Mouse (Mus musculus) stomach, embryonic 16.5 days (tissue): Measurements from ENCODE around the gene Clmp. TPM values are rescaled to one million over a fixed set of nuclear protein-coding genes. Genes with fewer than 3 reads are reported as not detected.

Source experiments
- ATAC-seq: fragments of 200-750 bp; cut with Nextera tagmentation; 2 replicates; pipeline ENCODE4 v1.8.0; 2017; ENCODE audit warnings: moderate number of reproducible peaks, moderate TSS enrichment; ENCODE audit not compliant: insufficient read depth, low FRiP score
- H3K27ac ChIP-seq: fragments of 300-500 bp; sonication (generic); 2 replicates; pipeline ENCODE4 v1.5.1; 2014; ENCODE audit warnings: low read length
- H3K27me3 ChIP-seq: fragments of 300-500 bp; sonication (generic); 2 replicates; pipeline ENCODE4 v1.6.1; 2014; ENCODE audit warnings: low read length, control low read depth, mixed read lengths; ENCODE audit not compliant: control insufficient read depth, insufficient read depth
- H3K36me3 ChIP-seq: fragments of 300-500 bp; sonication (generic); 2 replicates; pipeline ENCODE4 v1.6.1; 2014; ENCODE audit warnings: low read length; ENCODE audit not compliant: control insufficient read depth, insufficient read depth
- H3K4me1 ChIP-seq: fragments of 300-500 bp; sonication (generic); 2 replicates; pipeline ENCODE4 v1.6.1; 2014; ENCODE audit warnings: low read length, control low read depth, mixed read lengths; ENCODE audit not compliant: control insufficient read depth, insufficient read depth
- H3K4me2 ChIP-seq: fragments of 300-500 bp; sonication (generic); 2 replicates; pipeline ENCODE4 v1.6.1; 2014; ENCODE audit warnings: low read depth, low read length, mixed read lengths
- H3K4me3 ChIP-seq: fragments of 300-500 bp; sonication (generic); replicated peaks from 2 replicates; pipeline ENCODE4 v1.5.1; 2014; ENCODE audit warnings: mild to moderate bottlenecking, low read length
- H3K9ac ChIP-seq: fragments of 300-500 bp; sonication (generic); 2 replicates; pipeline ENCODE4 v1.6.1; 2014; ENCODE audit warnings: low read length
- H3K9me3 ChIP-seq: fragments of 300-500 bp; sonication (generic); replicated peaks from 2 replicates; pipeline ENCODE4 v1.6.1; 2016; ENCODE audit warnings: low read length, control low read depth; ENCODE audit not compliant: control insufficient read depth
- WGBS: fragments of 180-500 bp; shearing (Covaris S2); extraction: QIAGEN DNeasy Blood & Tissue Kit; methylation state at CpG from one replicate; pipeline ENCODE4 v1.1.7; 2014; 5-methylcytosine and 5-hydroxymethylcytosine counted together
- polyA plus RNA-seq: library from polyadenylated mRNA; unstranded; fragments of >200 nt; fragmentation: Nextera tagmentation; extraction: Ambion mirVana; gene quantifications from 2 replicates; pipeline ENCODE4 v1.2.1, GENCODE M21; 2015

Clmp gene
- polyA plus RNA-seq, 1 experiment from 2014 or later = 23.2 TPM

GRCm38 (mm10) chr9:40649983-40650382 lies 35.8 kb upstream of the Clmp start:
- Histone ChIP-seq H3K4me2 (no peak overlapping the region), H3K9me3 (no peaks in the 10 kb centered on the region), H3K27me3 (no peaks in the 10 kb centered on the region), H3K27ac (no peak overlapping the region), H3K4me3 (no peak overlapping the region), H3K4me1 (no peaks in the 10 kb centered on the region), H3K36me3 (no peaks in the 10 kb centered on the region), H3K9ac (no peak overlapping the region)
- ATAC-seq = no peak
- WGBS = 75% methylated on average over 6 of the region's 6 CpGs

DNA sequence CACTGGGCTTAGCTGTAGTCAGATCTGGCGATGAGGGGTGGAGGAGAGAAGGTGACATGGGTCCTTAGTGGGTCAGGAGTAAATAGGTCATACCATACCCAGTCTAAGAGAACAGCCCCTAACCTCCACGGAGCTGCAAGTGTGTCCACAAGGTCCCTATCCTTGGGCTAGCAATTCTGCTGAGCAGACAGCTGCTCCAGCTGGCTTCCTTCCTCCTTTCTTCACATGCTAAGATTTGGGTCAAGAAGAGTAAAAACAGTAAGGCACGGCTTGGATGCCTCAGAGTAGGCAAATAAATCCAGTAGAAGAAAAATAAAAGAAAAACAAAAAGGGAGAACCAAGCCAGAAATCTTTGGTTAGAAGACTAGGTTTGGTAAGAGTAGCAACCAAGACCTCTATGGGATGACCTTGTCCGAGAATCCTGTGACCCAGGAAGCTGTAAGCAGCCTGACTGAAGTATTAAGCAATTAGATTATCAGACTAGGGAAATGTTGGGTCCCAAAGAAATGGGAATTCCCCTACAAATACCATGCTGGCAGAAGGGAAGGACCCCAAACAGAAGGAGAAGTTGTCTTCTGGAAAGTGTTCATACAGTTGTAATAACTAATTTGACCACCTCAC lies 34.4 kb upstream of the Clmp start:
- no peak overlapping the region for H3K9ac ChIP-seq
- no peak overlapping the region for H3K4me3 ChIP-seq
- H3K27ac ChIP-seq = no peak overlapping the region
- H3K4me1 ChIP-seq = no peaks in the 10 kb centered on the region
- no peak for ATAC-seq
- no peaks in the 10 kb centered on the region for H3K27me3 ChIP-seq
- 70% methylated on average over 4 of the region's 4 CpGs for WGBS
- no peaks in the 10 kb centered on the region for H3K36me3 ChIP-seq
- H3K4me2 ChIP-seq = no peak overlapping the region
- H3K9me3 ChIP-seq = no peaks in the 10 kb centered on the region

GRCm38 (mm10) chr9:40652757-40653156 lies 33.0 kb upstream of the Clmp start:
- Histone ChIP-seq H3K9ac (no peak overlapping the region), H3K4me2 (no peak overlapping the region), H3K9me3 (no peaks in the 10 kb centered on the region), H3K27ac (no peak overlapping the region), H3K4me1 (no peaks in the 10 kb centered on the region), H3K36me3 (no peaks in the 10 kb centered on the region), H3K4me3 (no peak overlapping the region), H3K27me3 (no peaks in the 10 kb centered on the region)
- 36% methylated on average over 9 of the region's 9 CpGs for WGBS
- ATAC-seq = no peak

GRCm38 (mm10) chr9:40666190-40666803 lies 19.5 kb upstream of the Clmp start:
- ATAC-seq = no peak
- no peaks in the 10 kb centered on the region; the same call in 1 of the 2 replicates for H3K9me3 ChIP-seq
- peaks cover 1% of the 10 kb centered on the region; the same call in 1 of the 2 replicates for H3K4me1 ChIP-seq
- 73% methylated on average over 9 of the region's 9 CpGs for WGBS
- no peak overlapping the region for H3K4me3 ChIP-seq
- no peak overlapping the region for H3K9ac ChIP-seq
- no peaks in the 10 kb centered on the region for H3K36me3 ChIP-seq
- no peak overlapping the region for H3K4me2 ChIP-seq
- no peak overlapping the region for H3K27ac ChIP-seq
- no peaks in the 10 kb centered on the region for H3K27me3 ChIP-seq

DNA sequence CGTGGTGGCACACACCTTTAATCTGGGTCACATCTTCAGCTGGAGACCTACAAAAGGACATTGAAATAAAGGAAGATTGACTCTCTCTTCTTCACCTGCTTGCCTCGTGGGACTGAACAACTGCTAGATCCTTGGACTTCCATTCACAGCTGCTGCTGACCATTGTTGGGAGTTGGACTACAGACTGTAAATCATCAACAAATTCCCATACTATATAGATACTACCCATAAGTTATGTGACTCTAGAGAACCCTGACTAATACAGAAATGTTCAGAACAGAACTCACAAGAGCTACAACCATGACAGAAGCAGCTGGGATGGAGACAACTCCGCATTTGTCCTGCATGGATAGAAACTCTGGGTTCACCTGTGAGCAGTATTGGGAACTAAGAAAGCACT lies 15.4 kb upstream of the Clmp start, which contains the start of gene Gm21915:
Gm21915 (plus strand) TSS at position 301 of the 400 bp plus-strand sequence.
- Histone ChIP-seq H3K36me3 (no peaks in the 10 kb centered on the region), H3K4me2 (no peak within 1 kb of the TSS), H3K27ac (no peak within 1 kb of the TSS), H3K4me3 (no peak within 1 kb of the TSS), H3K27me3 (no peaks in the 10 kb centered on the region), H3K9me3 (no peaks in the 10 kb centered on the region), H3K9ac (no peak within 1 kb of the TSS), H3K4me1 (peaks cover 4% of the 10 kb centered on the region; the same call in 1 of the 2 replicates)
- ATAC-seq = no peak
- WGBS = 80% methylated on average over 3 of the region's 3 CpGs

GRCm38 (mm10) chr9:40671323-40671930 lies 14.3 kb upstream of the Clmp start:
- peaks cover 7% of the 10 kb centered on the region for H3K4me1 ChIP-seq
- no peak overlapping the region for H3K4me3 ChIP-seq
- H3K9ac ChIP-seq = no peak overlapping the region
- ATAC-seq = no peak
- WGBS = 47% methylated on average over 4 of the region's 4 CpGs
- no peak overlapping the region for H3K27ac ChIP-seq
- H3K4me2 ChIP-seq = no peak overlapping the region
- no peaks in the 10 kb centered on the region for H3K36me3 ChIP-seq
- H3K9me3 ChIP-seq = no peaks in the 10 kb centered on the region
- H3K27me3 ChIP-seq = no peaks in the 10 kb centered on the region

DNA sequence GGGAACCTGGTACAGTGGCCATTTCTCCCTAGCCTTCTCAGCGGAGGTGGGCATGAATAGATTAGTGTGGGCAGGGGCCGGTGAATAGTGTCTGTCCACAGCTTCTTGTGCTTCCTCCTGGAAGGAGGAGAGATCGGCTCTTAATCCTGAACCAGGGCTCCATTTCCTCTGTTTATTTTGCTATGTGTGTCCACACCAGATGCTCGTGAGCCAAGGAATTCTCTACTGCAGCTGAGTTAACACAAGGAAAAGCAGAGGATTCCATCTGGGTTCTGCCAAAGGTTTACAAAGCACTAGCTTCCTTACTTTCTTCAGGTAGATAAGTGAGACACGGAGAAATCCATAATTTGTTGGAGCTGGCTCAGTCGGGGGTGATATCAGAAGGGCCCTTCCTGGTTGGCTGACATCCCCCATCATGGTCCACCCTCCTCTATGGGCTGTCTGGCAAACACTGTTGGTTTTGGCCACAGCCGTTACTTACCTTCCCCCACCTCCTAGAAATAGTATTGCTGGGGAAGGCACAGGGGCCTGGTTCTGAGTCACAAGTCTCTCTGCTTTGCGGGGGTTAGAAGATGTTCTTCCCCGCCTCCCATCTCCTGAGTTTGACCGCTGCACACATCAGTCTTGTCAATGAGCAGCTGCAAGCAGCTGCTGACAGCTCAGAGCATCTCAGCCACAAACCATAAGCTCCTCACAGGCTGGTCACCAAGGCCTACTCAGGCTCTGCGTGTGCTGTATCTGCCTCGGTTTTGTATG lies 10.4 kb upstream of the Clmp start:
- Histone ChIP-seq H3K36me3 (no peaks in the 10 kb centered on the region), H3K9ac (no peak overlapping the region), H3K9me3 (no peaks in the 10 kb centered on the region), H3K27ac (peak overlapping the region; percentile 59), H3K4me3 (no peak overlapping the region), H3K27me3 (no peaks in the 10 kb centered on the region), H3K4me2 (peak overlapping the region; percentile 34; the same call in 1 of the 2 replicates), H3K4me1 (peaks cover 11% of the 10 kb centered on the region)
- peak; percentile 78 for ATAC-seq
- WGBS = 33% methylated on average over 12 of the region's 12 CpGs

- Histone ChIP-seq H3K4me1 (peaks cover 7% of the 10 kb centered on the region), H3K27me3 (no peaks in the 10 kb centered on the region), H3K9me3 (no peaks in the 10 kb centered on the region), H3K4me2 (no peak overlapping the region), H3K27ac (0 out of 2 replicates have a peak overlapping the region, but pooled peaks have one; percentile 4), H3K9ac (no peak overlapping the region), H3K4me3 (no peak overlapping the region), H3K36me3 (no peaks in the 10 kb centered on the region)
- no peak for ATAC-seq
- 62% methylated on average over 4 of the region's 4 CpGs for WGBS
Measured at GRCm38 (mm10) chr9:40678653-40679052, 7.1 kb upstream of the Clmp start.
